Comparison of ENCODE assay signal across 20 mouse cellular contexts in the genomic region with DNA sequence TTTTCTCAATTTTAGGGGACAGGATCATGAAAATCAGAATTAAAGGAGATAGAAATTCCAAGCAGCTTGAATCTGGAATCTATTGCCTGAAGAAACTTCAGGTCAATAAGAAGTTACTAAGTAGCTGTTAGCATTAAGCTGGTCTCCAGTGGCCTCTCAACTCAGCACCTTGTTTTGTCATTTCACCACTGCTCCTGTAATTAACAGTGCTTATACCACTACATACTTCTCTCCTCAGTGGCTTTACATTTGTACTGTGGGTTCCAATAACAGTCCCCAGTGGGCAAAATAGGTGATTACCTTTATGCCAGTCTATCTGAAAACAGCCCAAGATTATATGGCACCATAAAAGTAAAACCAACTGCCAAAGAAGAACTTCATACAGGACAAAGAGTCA.
DNase-seq lines count a peak whose midpoint lies in the region; ATAC-seq and TF ChIP-seq lines count a peak whose summit lies in the region.
"Had no signal": no experiment of that assay in that cellular context is flagged by ENCODE, and none has a peak within 500 bp of the region (broad histone marks: within the 10 kb centered on the region; RNA-seq: fewer than 3 reads in every experiment).

No protein-coding gene starts in this region.

- H3K4me2 ChIP-seq in kidney, postnatal 0 days (ENCODE audit: low read length) = no peak overlapping the region
- no peak overlapping the region for H3K4me2 ChIP-seq in lung, embryonic 14.5 days
- H3K4me2 ChIP-seq: forebrain, embryonic 13.5 days; heart, embryonic 11.5 days; hindbrain, embryonic 12.5 days; hindbrain, embryonic 15.5 days had no signal

- H3K9ac ChIP-seq in kidney, postnatal 0 days (ENCODE audit: low read depth, low read length) = no peak overlapping the region
- H3K9ac ChIP-seq in lung, embryonic 14.5 days = no peak overlapping the region
- H3K9ac ChIP-seq: forebrain, embryonic 13.5 days; hindbrain, embryonic 12.5 days; hindbrain, embryonic 15.5 days had no signal

- H3K27me3 ChIP-seq in kidney, postnatal 0 days (ENCODE audit: insufficient read depth, low read length) = no peaks in the 10 kb centered on the region
- no peaks in the 10 kb centered on the region for H3K27me3 ChIP-seq in lung, embryonic 14.5 days (ENCODE audit: insufficient read depth, low read length)
- no peaks in the 10 kb centered on the region for H3K27me3 ChIP-seq in Patski
- H3K27me3 ChIP-seq: forebrain, embryonic 13.5 days; hindbrain, embryonic 12.5 days; hindbrain, embryonic 15.5 days had no signal

- peak overlapping the region; percentile 62; the same call in 1 of the 2 replicates for H3K27ac ChIP-seq in kidney, postnatal 0 days
- H3K27ac ChIP-seq in lung, embryonic 14.5 days (ENCODE audit: low read depth) = no peak overlapping the region
- H3K27ac ChIP-seq: forebrain, embryonic 10.5 days; forebrain, embryonic 13.5 days; gastrocnemius, adult 2 months; hindbrain, embryonic 12.5 days; hindbrain, embryonic 15.5 days had no signal

- TF ChIP-seq CTCF in kidney, postnatal 0 days (IDR thresholded peaks at IDR 0.05; ENCODE audit: low read depth) = no peak
- TF ChIP-seq CTCF in lung, embryonic 14.5 days (IDR thresholded peaks at IDR 0.05; ENCODE audit: low read depth) = no peak
- TF ChIP-seq CTCF in lung, adult 2 months (IDR thresholded peaks at IDR 0.05; ENCODE audit: insufficient read depth, low read length) = no peak
- no peak for TF ChIP-seq CTCF in Patski (IDR thresholded peaks at IDR 0.05)

- H3K4me1 ChIP-seq in kidney, postnatal 0 days (replicated peaks; ENCODE audit: insufficient read depth, low read length) = no peaks in the 10 kb centered on the region
- no peaks in the 10 kb centered on the region for H3K4me1 ChIP-seq in lung, embryonic 14.5 days (ENCODE audit: insufficient read depth)
- peaks cover 3% of the 10 kb centered on the region; the same call in 1 of the 2 replicates for H3K4me1 ChIP-seq in lung, adult 2 months (ENCODE audit: control insufficient read depth, insufficient read depth, low read length)
- H3K4me1 ChIP-seq: forebrain, embryonic 10.5 days; forebrain, embryonic 13.5 days; hindbrain, embryonic 12.5 days; hindbrain, embryonic 15.5 days had no signal

- in situ Hi-C loops in Patski (cut with MboI; ENCODE audit: low pct_unique_long_range_greater_than_20kb) = no loop called here

- CTCF ChIA-PET in Patski (lab: Charles Lee) = interaction anchor here (0.9 to 2.1 kb wide), 5 partner anchors 25 to 143 kb away, joined by 3 to 5 read pairs (median 3); no protein-coding TSS in a partner anchor

- no peak overlapping the region for H3K4me3 ChIP-seq in kidney, postnatal 0 days (replicated peaks; ENCODE audit: low read depth, low read length)
- H3K4me3 ChIP-seq in lung, embryonic 14.5 days (ENCODE audit: low read depth, low read length) = no peak overlapping the region
- no peak overlapping the region for H3K4me3 ChIP-seq in lung, adult 2 months (replicated peaks; ENCODE audit: extremely low read depth, low read depth, low read length)
- H3K4me3 ChIP-seq: forebrain, embryonic 10.5 days; forebrain, embryonic 13.5 days; gastrocnemius, adult 2 months; hindbrain, embryonic 12.5 days; hindbrain, embryonic 15.5 days had no signal

- TF ChIP-seq POLR2A in lung, adult 2 months (IDR thresholded peaks at IDR 0.05; ENCODE audit: borderline replicate concordance, extremely low read depth, low read depth, low read length) = no peak

- ATAC-seq in kidney, postnatal 0 days (replicated peaks; ENCODE audit: low FRiP score, low read depth) = no peak; the same call in 1 of the 2 replicates
- ATAC-seq in lung, embryonic 14.5 days (ENCODE audit: insufficient read depth) = peak; percentile 49; the same call in 1 of the 2 replicates
- peak; percentile 67 for ATAC-seq in Patski
- ATAC-seq: activated CD4-positive, CD25-positive, alpha-beta regulatory T cell, adult 4 months; CD4-positive, CD25-positive, alpha-beta regulatory T cell, adult 4 months; forebrain, embryonic 13.5 days had no signal

- H3K36me3 ChIP-seq in kidney, postnatal 0 days (ENCODE audit: insufficient read depth, low read length) = no peaks in the 10 kb centered on the region
- H3K36me3 ChIP-seq in lung, embryonic 14.5 days (ENCODE audit: insufficient read depth) = no peaks in the 10 kb centered on the region
- H3K36me3 ChIP-seq: forebrain, embryonic 10.5 days; hindbrain, embryonic 12.5 days; hindbrain, embryonic 15.5 days had no signal

- DNase-seq in kidney, postnatal 0 days (ENCODE audit: low spot score) = no peak
- no peak for DNase-seq in kidney, postnatal 10 days
- DNase-seq in lung, embryonic 14.5 days = no peak
- DNase-seq in lung, adult 2 months = no peak
- no peak for DNase-seq in Patski (ENCODE audit: low read depth, low spot score)
- DNase-seq in forelimb bud, embryonic 11.5 days (ENCODE audit: low read depth, low spot score) = peak; percentile 30
- DNase-seq: adrenal gland, adult 8-10 months; adrenal gland, postnatal 25 days; cerebellum, adult 18-20 months; cerebellum, adult 9-10 months; cerebellum, postnatal 14 days; gastrocnemius, adult 2 months; gastrocnemius, postnatal 14 days had no signal

- H3K9me3 ChIP-seq in kidney, postnatal 0 days (replicated peaks; ENCODE audit: low read length) = no peaks in the 10 kb centered on the region
- no peaks in the 10 kb centered on the region for H3K9me3 ChIP-seq in lung, embryonic 14.5 days (ENCODE audit: low read depth, low read length)
- H3K9me3 ChIP-seq: forebrain, embryonic 10.5 days; forebrain, embryonic 13.5 days; hindbrain, embryonic 12.5 days; hindbrain, embryonic 15.5 days had no signal

- POLR2A ChIA-PET in Patski (lab: Charles Lee) = interaction anchor here (0.6 to 1.3 kb wide), 4 partner anchors 46 to 84 kb away, joined by 3 to 4 read pairs (median 3); no protein-coding TSS in a partner anchor
